Mouse (Mus musculus) hindbrain, embryonic 14.5 days (tissue): ENCODE results near the gene Ppp1r3a. TPM values are rescaled to one million over a fixed set of nuclear protein-coding genes. Genes with fewer than 3 reads are reported as not detected.

ENCODE experiments used
- polyA plus RNA-seq: library from polyadenylated mRNA; unstranded; fragments of >200 nt; fragmentation: Nextera tagmentation; extraction: Ambion mirVana; gene quantifications from 2 replicates; pipeline ENCODE4 v1.2.1, GENCODE M21; 2014

Ppp1r3a gene
- polyA plus RNA-seq, 1 experiment from 2014 or later, result not detected

Other genes starting within 250 kb of the Ppp1r3a start
- gene Foxp2, start 146.1 kb upstream of the Ppp1r3a start, polyA plus RNA-seq, result 23.1 and 34.1 TPM in 2 replicates